Mouse (Mus musculus): ENCODE results near the gene Rnf216. TPM values are rescaled to one million over a fixed set of nuclear protein-coding genes. Genes with fewer than 3 reads are reported as not detected.

The Rnf216 gene
- polyA plus RNA-seq, 1 experiment from 2014 or later = 37.7 TPM

GRCm38 (mm10) chr5:143048232-143049012, 64.4 kb downstream of the Rnf216 start:
- no peaks in the 10 kb centered on the region for H3K4me1 ChIP-seq (ENCODE audit: control insufficient read depth, insufficient read depth, low read length)
- H3K9me3 ChIP-seq (ENCODE audit: control insufficient read depth, low read length) = no peaks in the 10 kb centered on the region
- ATAC-seq (ENCODE audit: insufficient number of reproducible peaks, low FRiP score, low TSS enrichment, low read depth) = no peak
- H3K27ac ChIP-seq (replicated peaks; ENCODE audit: low read depth, low read length) = no peak overlapping the region
- no peaks in the 10 kb centered on the region for H3K27me3 ChIP-seq (ENCODE audit: control insufficient read depth, insufficient read depth, low read length)
- no peak overlapping the region for H3K9ac ChIP-seq (ENCODE audit: low read length)
- no peak overlapping the region for H3K4me3 ChIP-seq (ENCODE audit: low read depth, low read length)
- no peak overlapping the region for H3K4me2 ChIP-seq (ENCODE audit: low read depth, severe bottlenecking)
- DNase-seq (ENCODE audit: low spot score) = no peak
- H3K36me3 ChIP-seq (ENCODE audit: control insufficient read depth, insufficient read depth, low read length) = peaks cover 3% of the 10 kb centered on the region; the same call in 1 of the 2 replicates

GRCm38 (mm10) chr5:143047586-143047985, 65.2 kb downstream of the Rnf216 start:
- H3K27me3 ChIP-seq (ENCODE audit: control insufficient read depth, insufficient read depth, low read length) = no peaks in the 10 kb centered on the region
- DNase-seq (ENCODE audit: low spot score) = no peak
- H3K27ac ChIP-seq (replicated peaks; ENCODE audit: low read depth, low read length) = no peak overlapping the region

GRCm38 (mm10) chr5:143043902-143044301, 68.9 kb downstream of the Rnf216 start:
- DNase-seq (ENCODE audit: low spot score) (no peak), ATAC-seq (ENCODE audit: insufficient number of reproducible peaks, low FRiP score, low TSS enrichment, low read depth) (no peak)
- no peak overlapping the region for H3K9ac ChIP-seq (ENCODE audit: low read length)
- H3K4me1 ChIP-seq (ENCODE audit: control insufficient read depth, insufficient read depth, low read length) = no peaks in the 10 kb centered on the region
- no peaks in the 10 kb centered on the region for H3K9me3 ChIP-seq (ENCODE audit: control insufficient read depth, low read length)
- H3K4me2 ChIP-seq (ENCODE audit: low read depth, severe bottlenecking) = no peak overlapping the region
- H3K4me3 ChIP-seq (ENCODE audit: low read depth, low read length) = no peak overlapping the region
- no peak overlapping the region for H3K27ac ChIP-seq (replicated peaks; ENCODE audit: low read depth, low read length)
- H3K36me3 ChIP-seq (ENCODE audit: control insufficient read depth, insufficient read depth, low read length) = peaks cover 2% of the 10 kb centered on the region; the same call in 1 of the 2 replicates
- H3K27me3 ChIP-seq (ENCODE audit: control insufficient read depth, insufficient read depth, low read length) = no peaks in the 10 kb centered on the region
- 89% methylated on average over 2 of the region's 2 CpGs for WGBS

More at GRCm38 (mm10) chr5:143047586-143047985, 65.2 kb downstream of the Rnf216 start:
- no peak for ATAC-seq (ENCODE audit: insufficient number of reproducible peaks, low FRiP score, low TSS enrichment, low read depth)
- Histone ChIP-seq H3K36me3 (ENCODE audit: control insufficient read depth, insufficient read depth, low read length) (peaks cover 2% of the 10 kb centered on the region; the same call in 1 of the 2 replicates), H3K9ac (ENCODE audit: low read length) (no peak overlapping the region), H3K4me2 (ENCODE audit: low read depth, severe bottlenecking) (no peak overlapping the region), H3K4me3 (ENCODE audit: low read depth, low read length) (no peak overlapping the region), H3K9me3 (ENCODE audit: control insufficient read depth, low read length) (no peaks in the 10 kb centered on the region), H3K4me1 (ENCODE audit: control insufficient read depth, insufficient read depth, low read length) (no peaks in the 10 kb centered on the region)
- WGBS = 79% methylated on average over 1 of the region's 1 CpGs

GRCm38 (mm10) chr5:143043285-143043684, 69.5 kb downstream of the Rnf216 start:
- WGBS = 82% methylated on average over 2 of the region's 2 CpGs
- Histone ChIP-seq H3K9me3 (ENCODE audit: control insufficient read depth, low read length) (no peaks in the 10 kb centered on the region), H3K9ac (ENCODE audit: low read length) (no peak overlapping the region), H3K36me3 (ENCODE audit: control insufficient read depth, insufficient read depth, low read length) (peaks cover 2% of the 10 kb centered on the region; the same call in 1 of the 2 replicates), H3K4me3 (ENCODE audit: low read depth, low read length) (no peak overlapping the region), H3K4me2 (ENCODE audit: low read depth, severe bottlenecking) (no peak overlapping the region), H3K4me1 (ENCODE audit: control insufficient read depth, insufficient read depth, low read length) (no peaks in the 10 kb centered on the region), H3K27me3 (ENCODE audit: control insufficient read depth, insufficient read depth, low read length) (no peaks in the 10 kb centered on the region), H3K27ac (replicated peaks; ENCODE audit: low read depth, low read length) (no peak overlapping the region)
- no peak for ATAC-seq (ENCODE audit: insufficient number of reproducible peaks, low FRiP score, low TSS enrichment, low read depth)
- DNase-seq (ENCODE audit: low spot score) = peak; percentile 48

- no peak overlapping the region for H3K9ac ChIP-seq (ENCODE audit: low read length)
- WGBS = 79% methylated on average over 4 of the region's 4 CpGs
Measured at GRCm38 (mm10) chr5:143038794-143039193, 74.0 kb downstream of the Rnf216 start.

GRCm38 (mm10) chr5:143037201-143037600, 75.6 kb downstream of the Rnf216 start:
- 17% methylated on average over 1 of the region's 1 CpGs for WGBS
- peaks cover 7% of the 10 kb centered on the region; the same call in 1 of the 2 replicates for H3K4me1 ChIP-seq (ENCODE audit: control insufficient read depth, insufficient read depth, low read length)
- H3K9ac ChIP-seq (ENCODE audit: low read length) = no peak overlapping the region
- no peak overlapping the region for H3K4me3 ChIP-seq (ENCODE audit: low read depth, low read length)
- no peaks in the 10 kb centered on the region for H3K9me3 ChIP-seq (ENCODE audit: control insufficient read depth, low read length)
- H3K27me3 ChIP-seq (ENCODE audit: control insufficient read depth, insufficient read depth, low read length) = no peaks in the 10 kb centered on the region
- H3K27ac ChIP-seq (replicated peaks; ENCODE audit: low read depth, low read length) = no peak overlapping the region
- DNase-seq (ENCODE audit: low spot score) = peak; percentile 27
- H3K36me3 ChIP-seq (ENCODE audit: control insufficient read depth, insufficient read depth, low read length) = no peaks in the 10 kb centered on the region
- H3K4me2 ChIP-seq (ENCODE audit: low read depth, severe bottlenecking) = no peak overlapping the region
- ATAC-seq (ENCODE audit: insufficient number of reproducible peaks, low FRiP score, low TSS enrichment, low read depth) = no peak

More at GRCm38 (mm10) chr5:143038794-143039193, 74.0 kb downstream of the Rnf216 start:
- no peaks in the 10 kb centered on the region for H3K9me3 ChIP-seq (ENCODE audit: control insufficient read depth, low read length)
- H3K27me3 ChIP-seq (ENCODE audit: control insufficient read depth, insufficient read depth, low read length) = no peaks in the 10 kb centered on the region
- no peak overlapping the region for H3K4me3 ChIP-seq (ENCODE audit: low read depth, low read length)
- ATAC-seq (ENCODE audit: insufficient number of reproducible peaks, low FRiP score, low TSS enrichment, low read depth) = no peak
- DNase-seq (ENCODE audit: low spot score) = no peak
- no peak overlapping the region for H3K4me2 ChIP-seq (ENCODE audit: low read depth, severe bottlenecking)
- H3K36me3 ChIP-seq (ENCODE audit: control insufficient read depth, insufficient read depth, low read length) = no peaks in the 10 kb centered on the region
- H3K4me1 ChIP-seq (ENCODE audit: control insufficient read depth, insufficient read depth, low read length) = no peaks in the 10 kb centered on the region
- H3K27ac ChIP-seq (replicated peaks; ENCODE audit: low read depth, low read length) = no peak overlapping the region

- no peak overlapping the region; the same call in 1 of the 2 replicates for H3K27ac ChIP-seq (replicated peaks; ENCODE audit: low read depth, low read length)
- no peaks in the 10 kb centered on the region for H3K9me3 ChIP-seq (ENCODE audit: control insufficient read depth, low read length)
- no peaks in the 10 kb centered on the region for H3K27me3 ChIP-seq (ENCODE audit: control insufficient read depth, insufficient read depth, low read length)
- peaks cover 16% of the 10 kb centered on the region for H3K4me1 ChIP-seq (ENCODE audit: control insufficient read depth, insufficient read depth, low read length)
- WGBS = 89% methylated on average over 1 of the region's 1 CpGs
- H3K4me2 ChIP-seq (ENCODE audit: low read depth, severe bottlenecking) = no peak overlapping the region
- no peak overlapping the region for H3K9ac ChIP-seq (ENCODE audit: low read length)
- no peaks in the 10 kb centered on the region for H3K36me3 ChIP-seq (ENCODE audit: control insufficient read depth, insufficient read depth, low read length)
- no peak overlapping the region for H3K4me3 ChIP-seq (ENCODE audit: low read depth, low read length)
- ATAC-seq (ENCODE audit: insufficient number of reproducible peaks, low FRiP score, low TSS enrichment, low read depth) (no peak), DNase-seq (ENCODE audit: low spot score) (no peak)
Measured at GRCm38 (mm10) chr5:143036052-143036451, 76.7 kb downstream of the Rnf216 start.

GRCm38 (mm10) chr5:143035271-143035670, 77.5 kb downstream of the Rnf216 start:
- Histone ChIP-seq H3K27me3 (ENCODE audit: control insufficient read depth, insufficient read depth, low read length) (no peaks in the 10 kb centered on the region), H3K36me3 (ENCODE audit: control insufficient read depth, insufficient read depth, low read length) (no peaks in the 10 kb centered on the region; the same call in 1 of the 2 replicates), H3K27ac (replicated peaks; ENCODE audit: low read depth, low read length) (no peak overlapping the region), H3K9ac (ENCODE audit: low read length) (no peak overlapping the region), H3K4me3 (ENCODE audit: low read depth, low read length) (no peak overlapping the region), H3K9me3 (ENCODE audit: control insufficient read depth, low read length) (no peaks in the 10 kb centered on the region), H3K4me2 (ENCODE audit: low read depth, severe bottlenecking) (no peak overlapping the region), H3K4me1 (ENCODE audit: control insufficient read depth, insufficient read depth, low read length) (peaks cover 16% of the 10 kb centered on the region)
- ATAC-seq (ENCODE audit: insufficient number of reproducible peaks, low FRiP score, low TSS enrichment, low read depth) (no peak), DNase-seq (ENCODE audit: low spot score) (no peak)
- WGBS = 88% methylated on average over 4 of the region's 4 CpGs

All from limb, embryonic 11.5 days (tissue).